Mouse (Mus musculus): ENCODE measurements around the gene Cbx6. TPM values are rescaled to one million over a fixed set of nuclear protein-coding genes. Genes with fewer than 3 reads are reported as not detected.
"Not testable (repeated sequence)": the region's sequence is repeated elsewhere in the genome, so short reads cannot be mapped to it uniquely, and the experiment has no call there.

Gene Cbx6
- polyA plus RNA-seq, 1 experiment: 29.0 TPM

DNA sequence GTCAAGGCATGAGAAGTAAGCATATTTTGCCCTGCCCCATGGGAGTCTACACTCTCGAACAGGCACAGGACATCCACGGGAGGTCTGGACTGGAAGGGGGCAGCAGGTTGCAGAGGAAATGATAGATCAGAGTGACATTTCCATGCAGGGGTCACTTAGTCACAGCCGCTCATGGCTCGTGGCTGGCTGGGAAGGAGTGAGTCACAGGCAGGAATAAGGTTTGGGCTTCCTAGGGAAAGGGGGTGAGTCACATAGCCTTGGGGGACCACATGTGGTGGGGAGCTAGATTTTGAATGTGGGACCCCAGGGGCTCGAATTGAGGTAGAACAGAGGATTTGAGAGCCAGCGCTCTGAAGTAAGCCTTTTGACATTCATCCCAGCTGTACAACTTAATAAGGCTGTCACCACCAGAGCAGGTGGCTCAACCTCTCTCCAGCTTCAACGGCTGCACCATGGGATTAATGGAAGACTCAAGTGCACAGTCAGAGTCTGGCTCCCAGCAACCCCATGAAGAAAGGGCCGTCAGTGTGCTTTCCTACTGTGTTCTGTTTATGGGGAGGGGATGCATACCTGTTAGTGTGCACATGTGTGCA lies 20.7 kb downstream of the Cbx6 start:
- Histone ChIP-seq H3K4me3 (replicated peaks; ENCODE audit: control insufficient read depth, low read depth, low read length) (no peak overlapping the region), H3K27ac (ENCODE audit: control insufficient read depth, insufficient read depth, low read depth, low read length, poor library complexity) (no peak overlapping the region), H3K4me1 (ENCODE audit: control insufficient read depth, insufficient read depth, low read length) (no peaks in the 10 kb centered on the region)
- TF ChIP-seq POLR2A (IDR thresholded peaks at IDR 0.05; ENCODE audit: borderline replicate concordance, control insufficient read depth, low read depth, low read length): no peak
- TF ChIP-seq CTCF (IDR thresholded peaks at IDR 0.05; ENCODE audit: control insufficient read depth, insufficient read depth, low read length): no peak
- WGBS: 42% methylated on average over 8 of the region's 8 CpGs

DNA sequence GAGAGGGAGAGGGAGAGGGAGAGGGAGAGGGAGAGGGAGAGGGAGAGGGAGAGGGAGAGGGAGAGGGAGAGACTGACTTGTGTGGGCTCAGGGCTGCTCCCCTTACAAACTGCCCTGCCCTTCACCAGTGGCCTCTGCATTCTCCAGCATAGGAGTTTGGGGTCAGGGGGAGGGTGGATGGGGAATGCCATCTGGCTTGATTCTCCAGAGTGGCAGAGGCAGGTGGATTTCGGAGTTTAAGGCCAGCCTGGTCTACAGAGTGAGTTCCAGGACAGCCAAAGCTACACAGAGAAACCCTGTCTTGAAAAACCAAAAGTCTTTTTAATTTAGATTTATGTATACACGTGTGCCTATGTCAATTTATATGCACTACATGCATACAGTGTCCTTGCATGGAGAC lies 21.6 kb downstream of the Cbx6 start:
- H3K4me3 ChIP-seq (replicated peaks; ENCODE audit: control insufficient read depth, low read depth, low read length); H3K4me1 ChIP-seq (ENCODE audit: control insufficient read depth, insufficient read depth, low read length); H3K27ac ChIP-seq (ENCODE audit: control insufficient read depth, insufficient read depth, low read depth, low read length, poor library complexity): not testable (repeated sequence)
- WGBS: 70% methylated on average over 2 of the region's 2 CpGs

DNA sequence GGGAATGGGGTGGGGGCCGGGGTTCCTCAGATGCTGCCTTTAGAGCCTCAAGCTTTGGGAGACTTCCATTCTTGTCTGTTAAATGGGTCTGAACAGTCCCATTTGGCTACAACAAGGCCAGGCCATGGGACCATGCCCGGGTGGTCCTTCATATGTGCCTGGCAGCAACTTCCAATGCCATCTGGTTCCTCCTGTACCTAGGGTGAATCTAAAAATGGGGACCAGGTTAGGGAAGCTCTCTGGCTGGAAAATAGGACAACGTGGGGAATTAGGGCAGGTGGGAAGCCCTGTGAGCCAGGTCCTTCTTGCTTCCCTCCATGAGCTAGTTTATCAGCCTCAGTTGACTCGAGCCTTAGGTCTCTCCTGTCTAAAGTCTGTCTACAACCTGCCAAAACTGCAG lies 23.5 kb downstream of the Cbx6 start:
- Histone ChIP-seq H3K27ac (ENCODE audit: control insufficient read depth, insufficient read depth, low read depth, low read length, poor library complexity) (no peak overlapping the region), H3K4me3 (replicated peaks; ENCODE audit: control insufficient read depth, low read depth, low read length) (no peak overlapping the region), H3K4me1 (ENCODE audit: control insufficient read depth, insufficient read depth, low read length) (no peaks in the 10 kb centered on the region)
- WGBS: 60% methylated on average over 4 of the region's 4 CpGs
- TF ChIP-seq POLR2A (IDR thresholded peaks at IDR 0.05; ENCODE audit: borderline replicate concordance, control insufficient read depth, low read depth, low read length) (no peak), CTCF (IDR thresholded peaks at IDR 0.05; ENCODE audit: control insufficient read depth, insufficient read depth, low read length) (no peak)

DNA sequence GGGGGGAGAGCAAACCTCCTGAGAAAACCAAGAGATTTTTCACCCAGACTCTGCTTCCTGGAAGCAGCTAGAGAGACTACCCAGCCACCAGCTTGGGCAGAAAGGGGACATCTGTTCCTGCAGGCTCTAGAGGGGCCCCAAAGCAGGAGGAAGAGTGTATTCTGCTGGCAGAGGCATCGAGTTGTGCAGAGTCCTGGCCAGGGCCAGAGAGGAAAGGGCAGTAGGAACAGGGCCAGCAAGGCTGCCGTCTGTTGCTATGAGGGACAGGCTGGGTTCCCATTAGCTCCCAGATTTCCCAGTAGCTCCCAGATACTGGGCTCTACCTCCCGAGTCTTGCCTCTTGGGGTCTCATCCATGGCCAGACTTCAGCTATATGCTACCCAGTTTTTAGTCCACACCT lies 24.4 kb downstream of the Cbx6 start:
- 46% methylated on average over 3 of the region's 3 CpGs for WGBS
- TF ChIP-seq POLR2A (IDR thresholded peaks at IDR 0.05; ENCODE audit: borderline replicate concordance, control insufficient read depth, low read depth, low read length): no peak
- TF ChIP-seq CTCF (IDR thresholded peaks at IDR 0.05; ENCODE audit: control insufficient read depth, insufficient read depth, low read length): no peak
- no peaks in the 10 kb centered on the region for H3K4me1 ChIP-seq (ENCODE audit: control insufficient read depth, insufficient read depth, low read length)
- no peak overlapping the region for H3K27ac ChIP-seq (ENCODE audit: control insufficient read depth, insufficient read depth, low read depth, low read length, poor library complexity)
- no peak overlapping the region for H3K4me3 ChIP-seq (replicated peaks; ENCODE audit: control insufficient read depth, low read depth, low read length)

DNA sequence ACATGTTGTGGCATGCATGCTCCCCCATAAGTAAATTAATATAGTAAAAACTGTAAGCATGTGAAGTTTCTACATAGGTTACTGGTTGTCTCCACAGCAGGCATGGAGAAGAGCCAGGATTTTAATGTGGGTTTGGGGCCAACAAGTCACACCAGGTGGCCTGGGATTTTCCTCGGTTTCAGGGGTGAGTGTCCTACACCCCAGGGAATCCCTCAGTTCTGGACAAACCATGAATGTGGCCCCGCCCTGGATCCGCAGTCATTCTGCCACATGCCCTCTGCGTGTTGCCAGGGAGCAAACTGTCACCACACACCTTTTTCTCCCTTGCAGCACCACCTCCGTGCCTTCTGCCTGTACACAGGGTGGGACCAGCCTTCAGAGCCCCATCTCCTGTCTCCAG lies 25.8 kb downstream of the Cbx6 start:
- H3K27ac ChIP-seq (ENCODE audit: control insufficient read depth, insufficient read depth, low read depth, low read length, poor library complexity): no peak overlapping the region
- TF ChIP-seq CTCF (IDR thresholded peaks at IDR 0.05; ENCODE audit: control insufficient read depth, insufficient read depth, low read length) (no peak), POLR2A (IDR thresholded peaks at IDR 0.05; ENCODE audit: borderline replicate concordance, control insufficient read depth, low read depth, low read length) (no peak)
- WGBS: 67% methylated on average over 5 of the region's 5 CpGs
- no peaks in the 10 kb centered on the region for H3K4me1 ChIP-seq (ENCODE audit: control insufficient read depth, insufficient read depth, low read length)
- no peak overlapping the region for H3K4me3 ChIP-seq (replicated peaks; ENCODE audit: control insufficient read depth, low read depth, low read length)

DNA sequence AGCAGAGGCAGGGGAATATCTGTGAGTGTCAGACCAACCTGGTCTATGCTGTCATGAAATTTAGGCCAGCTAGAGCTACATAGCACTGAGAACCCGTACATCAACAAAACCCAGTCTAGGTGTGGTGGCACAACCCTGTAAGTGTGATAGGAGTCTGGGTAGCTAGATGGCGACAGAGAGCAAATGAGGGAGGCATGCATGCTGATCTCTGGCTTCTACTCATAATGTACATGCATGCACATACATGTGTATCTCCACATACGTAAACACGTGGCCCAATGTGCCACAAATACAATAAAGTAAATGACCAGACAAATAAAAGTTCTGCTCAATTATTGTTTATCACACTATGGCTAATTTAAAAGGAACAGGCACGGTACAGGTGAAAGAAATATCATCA lies 26.4 kb downstream of the Cbx6 start:
- Histone ChIP-seq H3K4me1 (ENCODE audit: control insufficient read depth, insufficient read depth, low read length) (no peaks in the 10 kb centered on the region), H3K4me3 (replicated peaks; ENCODE audit: control insufficient read depth, low read depth, low read length) (no peak overlapping the region), H3K27ac (ENCODE audit: control insufficient read depth, insufficient read depth, low read depth, low read length, poor library complexity) (no peak overlapping the region)
- TF ChIP-seq CTCF (IDR thresholded peaks at IDR 0.05; ENCODE audit: control insufficient read depth, insufficient read depth, low read length) (peak; percentile 73), POLR2A (IDR thresholded peaks at IDR 0.05; ENCODE audit: borderline replicate concordance, control insufficient read depth, low read depth, low read length) (no peak)
- 23% methylated on average over 5 of the region's 5 CpGs for WGBS

DNA sequence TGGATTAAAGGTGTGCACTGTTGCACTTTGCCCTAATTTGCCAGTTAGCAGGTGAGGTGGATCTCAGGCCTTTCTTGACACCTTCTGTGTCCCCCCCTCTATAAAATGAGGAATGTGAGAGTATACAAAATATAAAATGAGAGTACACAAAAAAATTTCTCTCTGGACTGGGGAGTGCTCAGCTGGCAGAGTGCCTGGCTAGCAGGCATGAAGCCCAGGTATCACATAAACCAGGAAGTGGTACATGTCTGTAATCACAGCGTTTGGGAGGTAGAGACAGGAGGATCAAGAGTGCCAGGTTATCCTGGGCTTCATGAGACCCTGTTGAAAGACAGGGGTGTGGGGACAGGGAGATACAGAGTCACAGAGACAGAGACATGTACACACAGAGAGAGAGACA lies 27.4 kb downstream of the Cbx6 start:
- TF ChIP-seq CTCF (IDR thresholded peaks at IDR 0.05; ENCODE audit: control insufficient read depth, insufficient read depth, low read length) (no peak), POLR2A (IDR thresholded peaks at IDR 0.05; ENCODE audit: borderline replicate concordance, control insufficient read depth, low read depth, low read length) (no peak)
- Histone ChIP-seq H3K4me3 (replicated peaks; ENCODE audit: control insufficient read depth, low read depth, low read length) (no peak overlapping the region), H3K4me1 (ENCODE audit: control insufficient read depth, insufficient read depth, low read length) (no peaks in the 10 kb centered on the region), H3K27ac (ENCODE audit: control insufficient read depth, insufficient read depth, low read depth, low read length, poor library complexity) (no peak overlapping the region)
- WGBS: 24% methylated on average over 1 of the region's 1 CpGs

DNA sequence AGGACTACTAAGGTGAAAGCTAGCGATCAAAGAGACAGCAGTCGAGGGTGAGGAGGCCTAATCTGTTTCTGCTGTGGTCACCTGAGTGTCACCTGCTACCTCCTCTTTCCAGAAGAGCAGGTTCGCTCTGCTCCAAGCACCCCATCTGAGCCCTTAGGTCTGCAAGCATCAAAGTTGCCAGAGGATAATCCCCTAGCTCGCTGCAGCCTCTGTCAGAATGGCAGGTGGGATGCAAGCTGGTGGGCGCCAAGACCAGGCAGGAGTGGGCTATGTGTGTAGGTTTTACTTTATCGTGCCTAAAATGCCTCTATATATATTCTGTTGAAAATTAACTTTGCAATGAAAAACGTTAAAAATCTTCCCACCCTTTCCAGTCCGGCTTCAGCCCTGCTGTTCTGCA lies 29.2 kb downstream of the Cbx6 start:
- TF ChIP-seq POLR2A (IDR thresholded peaks at IDR 0.05; ENCODE audit: borderline replicate concordance, control insufficient read depth, low read depth, low read length) (no peak), CTCF (IDR thresholded peaks at IDR 0.05; ENCODE audit: control insufficient read depth, insufficient read depth, low read length) (no peak)
- 44% methylated on average over 8 of the region's 8 CpGs for WGBS
- H3K27ac ChIP-seq (ENCODE audit: control insufficient read depth, insufficient read depth, low read depth, low read length, poor library complexity): no peak overlapping the region
- no peak overlapping the region for H3K4me3 ChIP-seq (replicated peaks; ENCODE audit: control insufficient read depth, low read depth, low read length)
- no peaks in the 10 kb centered on the region for H3K4me1 ChIP-seq (ENCODE audit: control insufficient read depth, insufficient read depth, low read length)

DNA sequence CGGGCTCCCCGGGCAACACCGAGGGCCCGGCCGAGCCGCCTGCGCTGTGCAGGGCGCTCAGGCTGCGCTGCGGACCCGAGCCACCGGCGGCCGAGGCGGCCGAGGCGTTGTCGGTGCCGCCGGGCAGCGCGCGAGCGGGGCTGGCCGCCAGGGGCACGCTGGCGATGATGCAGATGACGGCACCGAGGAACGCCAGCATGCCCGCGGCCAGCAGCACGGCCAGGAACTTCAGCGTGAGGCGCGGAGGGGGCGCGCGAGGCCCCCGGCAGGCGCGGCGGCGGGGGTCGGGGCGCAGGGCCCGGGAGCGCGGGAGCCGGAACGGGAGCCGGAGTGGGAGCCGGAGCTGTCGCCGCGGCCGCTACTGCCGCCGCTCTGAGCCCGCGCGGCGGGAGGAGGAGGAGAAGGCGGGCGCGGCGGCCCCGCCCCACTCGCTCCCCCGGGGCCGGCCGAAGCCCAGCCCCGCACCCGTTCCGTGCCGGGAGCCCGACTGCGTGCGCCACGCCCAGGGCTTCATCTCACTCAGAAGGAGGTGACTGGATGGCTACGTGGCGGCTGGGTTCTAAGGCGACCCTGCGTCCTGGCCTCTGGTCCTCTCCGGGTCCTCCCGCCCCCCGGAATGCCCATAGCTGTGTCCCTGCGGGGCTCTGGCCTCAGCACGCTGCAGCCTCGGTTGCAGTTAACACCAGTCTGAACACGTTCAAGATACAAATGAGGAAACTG lies 30.0 kb downstream of the Cbx6 start, which contains the start of gene Nptxr:
Gene Nptxr (minus strand): TSS at position 415 of the 720 bp plus-strand sequence.
- H3K4me3 ChIP-seq (replicated peaks; ENCODE audit: control insufficient read depth, low read depth, low read length): no peak within 1 kb of the TSS
- no peaks in the 10 kb centered on the region for H3K4me1 ChIP-seq (ENCODE audit: control insufficient read depth, insufficient read depth, low read length)
- H3K27ac ChIP-seq (ENCODE audit: control insufficient read depth, insufficient read depth, low read depth, low read length, poor library complexity): no peak within 1 kb of the TSS; the same call in 1 of the 2 replicates
- TF ChIP-seq POLR2A (IDR thresholded peaks at IDR 0.05; ENCODE audit: borderline replicate concordance, control insufficient read depth, low read depth, low read length): no peak
- TF ChIP-seq CTCF (IDR thresholded peaks at IDR 0.05; ENCODE audit: control insufficient read depth, insufficient read depth, low read length): 0 out of 2 replicates have a peak, but pooled peaks have one; percentile 2
- under 1% methylated on average over 88 of the region's 91 CpGs for WGBS

All from bone marrow, adult 2 months (tissue).